Comparison of ENCODE assay signal across 24 mouse cellular contexts in the genomic region with DNA sequence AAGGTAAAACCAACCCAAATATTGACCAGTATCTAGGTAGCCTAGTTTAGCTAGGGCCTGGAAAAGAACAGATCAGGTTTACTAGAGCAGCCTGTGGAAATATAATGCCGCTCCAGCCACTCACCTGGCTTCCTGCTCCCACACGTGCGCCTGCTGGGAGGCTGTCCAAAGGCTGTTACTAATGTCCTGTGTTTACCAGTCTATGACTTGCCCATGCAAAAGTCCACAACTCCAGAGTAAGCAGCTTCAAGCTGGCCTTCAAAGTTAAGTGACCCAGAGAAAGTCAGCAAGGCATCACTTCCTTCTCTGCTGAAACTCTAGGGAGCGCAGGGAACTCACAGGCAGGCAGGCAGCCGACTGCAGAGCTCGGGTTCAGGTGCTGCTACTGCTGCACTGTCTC. TPM values are rescaled to one million over a fixed set of nuclear protein-coding genes. Genes with fewer than 3 reads are reported as not detected.
DNase-seq lines count a peak whose midpoint lies in the region; ATAC-seq and TF ChIP-seq lines count a peak whose summit lies in the region.
"Had no signal": no experiment of that assay in that cellular context is flagged by ENCODE, and none has a peak within 500 bp of the region (broad histone marks: within the 10 kb centered on the region; RNA-seq: fewer than 3 reads in every experiment).

No protein-coding gene starts in this region.

- no peak for TF ChIP-seq EP300 in lung, postnatal 0 days (IDR thresholded peaks at IDR 0.05)
- TF ChIP-seq EP300 in heart, adult 2 months (IDR thresholded peaks at IDR 0.05; ENCODE audit: insufficient read depth, low read depth, low read length), result no peak

- no peak overlapping the region for H3K4me3 ChIP-seq in lung, postnatal 0 days (ENCODE audit: low read depth, low read length)
- no peak overlapping the region for H3K4me3 ChIP-seq in kidney, embryonic 14.5 days (ENCODE audit: low read length)
- no peak overlapping the region for H3K4me3 ChIP-seq in hindbrain, embryonic 16.5 days (ENCODE audit: low read length)
- H3K4me3 ChIP-seq in heart, adult 2 months, result no peak overlapping the region
- H3K4me3 ChIP-seq: embryonic facial prominence, embryonic 15.5 days; forebrain, embryonic 10.5 days; heart, embryonic 10.5 days; liver, embryonic 13.5 days; midbrain, embryonic 13.5 days; myocyte; neural tube, embryonic 15.5 days had no signal

- 71% methylated on average over 6 of the region's 6 CpGs for WGBS in lung, postnatal 0 days
- WGBS in kidney, embryonic 14.5 days, result 77% methylated on average over 6 of the region's 6 CpGs
- 84% methylated on average over 6 of the region's 6 CpGs for WGBS in hindbrain, embryonic 16.5 days
- WGBS in heart, adult 2 months, result 76% methylated on average over 6 of the region's 6 CpGs

- intact Hi-C loops in heart, adult 2 months (cut with DNase I), result no loop called here

- no peak overlapping the region for H3K27ac ChIP-seq in lung, postnatal 0 days (ENCODE audit: low read length)
- H3K27ac ChIP-seq in kidney, embryonic 14.5 days (ENCODE audit: low read depth, low read length), result no peak overlapping the region
- no peak overlapping the region for H3K27ac ChIP-seq in hindbrain, embryonic 16.5 days (ENCODE audit: low read depth, low read length)
- H3K27ac ChIP-seq in heart, adult 2 months, result no peak overlapping the region
- H3K27ac ChIP-seq: embryonic facial prominence, embryonic 15.5 days; forebrain, embryonic 10.5 days; heart, embryonic 10.5 days; hindbrain, embryonic 14.5 days; liver, embryonic 13.5 days; midbrain, embryonic 13.5 days; neural tube, embryonic 15.5 days had no signal

- H3K4me1 ChIP-seq in lung, postnatal 0 days (ENCODE audit: insufficient read depth, low read depth, low read length), result peaks cover 7% of the 10 kb centered on the region; the same call in 1 of the 2 replicates
- peaks cover under 1% of the 10 kb centered on the region for H3K4me1 ChIP-seq in kidney, embryonic 14.5 days (ENCODE audit: control insufficient read depth, insufficient read depth, low read length)
- no peaks in the 10 kb centered on the region; the same call in 1 of the 2 replicates for H3K4me1 ChIP-seq in hindbrain, embryonic 16.5 days (ENCODE audit: control insufficient read depth, insufficient read depth, low read depth, low read length)
- H3K4me1 ChIP-seq in heart, adult 2 months (ENCODE audit: control insufficient read depth, insufficient read depth, low read length), result peaks cover 2% of the 10 kb centered on the region

- peaks cover 14% of the 10 kb centered on the region for H3K36me3 ChIP-seq in lung, postnatal 0 days (ENCODE audit: insufficient read depth, low read length)
- H3K36me3 ChIP-seq in kidney, embryonic 14.5 days (ENCODE audit: control insufficient read depth, insufficient read depth, low read length), result peaks cover 17% of the 10 kb centered on the region
- peaks cover 14% of the 10 kb centered on the region for H3K36me3 ChIP-seq in hindbrain, embryonic 16.5 days (ENCODE audit: control insufficient read depth, insufficient read depth, low read length)
- H3K36me3 ChIP-seq in heart, adult 2 months (ENCODE audit: control insufficient read depth, insufficient read depth, low read length), result no peaks in the 10 kb centered on the region

- H3K9ac ChIP-seq in lung, postnatal 0 days (replicated peaks; ENCODE audit: low read depth), result no peak overlapping the region
- peak overlapping the region; percentile 18; the same call in 1 of the 2 replicates for H3K9ac ChIP-seq in kidney, embryonic 14.5 days (ENCODE audit: low read depth, low read length)
- H3K9ac ChIP-seq in hindbrain, embryonic 16.5 days (ENCODE audit: low read depth, low read length), result no peak overlapping the region
- no peak overlapping the region for H3K9ac ChIP-seq in heart, adult 2 months (ENCODE audit: low read depth, low read length)
- H3K9ac ChIP-seq: embryonic facial prominence, embryonic 15.5 days; hindbrain, embryonic 14.5 days; liver, embryonic 13.5 days; midbrain, embryonic 13.5 days; neural tube, embryonic 15.5 days had no signal

- TF ChIP-seq CTCF in lung, postnatal 0 days (IDR thresholded peaks at IDR 0.05), result no peak
- TF ChIP-seq CTCF in heart, adult 2 months (IDR thresholded peaks at IDR 0.05), result no peak

- H3K79me2 ChIP-seq in heart, adult 2 months (replicated peaks; ENCODE audit: control insufficient read depth, insufficient read depth, low read length), result no peaks in the 10 kb centered on the region; the same call in 1 of the 2 replicates

- ATAC-seq in lung, postnatal 0 days, result no peak
- ATAC-seq in kidney, embryonic 14.5 days (ENCODE audit: low FRiP score, low TSS enrichment), result no peak
- ATAC-seq in hindbrain, embryonic 16.5 days, result no peak
- ATAC-seq: activated CD4-positive, CD25-positive, alpha-beta regulatory T cell, adult 4 months; midbrain, embryonic 13.5 days; Patski had no signal

- no peaks in the 10 kb centered on the region for H3K9me3 ChIP-seq in lung, postnatal 0 days (ENCODE audit: low read length)
- H3K9me3 ChIP-seq in kidney, embryonic 14.5 days (ENCODE audit: control insufficient read depth, low read length), result no peaks in the 10 kb centered on the region
- H3K9me3 ChIP-seq in hindbrain, embryonic 16.5 days (ENCODE audit: control insufficient read depth, low read length), result no peaks in the 10 kb centered on the region
- H3K9me3 ChIP-seq: embryonic facial prominence, embryonic 15.5 days; forebrain, embryonic 10.5 days; heart, embryonic 10.5 days; liver, embryonic 13.5 days; midbrain, embryonic 13.5 days; neural tube, embryonic 15.5 days had no signal

- no peak for TF ChIP-seq POLR2A in heart, adult 2 months (IDR thresholded peaks at IDR 0.05; ENCODE audit: insufficient read depth, low read depth, low read length)

- no peaks in the 10 kb centered on the region for H3K27me3 ChIP-seq in lung, postnatal 0 days (replicated peaks; ENCODE audit: insufficient read depth, low read length)
- no peaks in the 10 kb centered on the region for H3K27me3 ChIP-seq in kidney, embryonic 14.5 days (ENCODE audit: control insufficient read depth, insufficient read depth, low read length)
- no peaks in the 10 kb centered on the region for H3K27me3 ChIP-seq in hindbrain, embryonic 16.5 days (replicated peaks; ENCODE audit: control insufficient read depth, insufficient read depth, low read length)
- H3K27me3 ChIP-seq in heart, adult 2 months (ENCODE audit: control insufficient read depth, insufficient read depth, low read length), result no peaks in the 10 kb centered on the region
- H3K27me3 ChIP-seq: embryonic facial prominence, embryonic 15.5 days; liver, embryonic 13.5 days; midbrain, embryonic 13.5 days; neural tube, embryonic 15.5 days; Patski had no signal

- DNase-seq in lung, postnatal 0 days (ENCODE audit: low spot score), result peak; percentile 40
- DNase-seq in lung, postnatal 4 days, result no peak
- peak; percentile 77 for DNase-seq in kidney, adult 18-20 months
- DNase-seq in kidney, postnatal 4 days, result peak; percentile 45 to 69
- no peak for DNase-seq in heart, adult 2 months
- DNase-seq: adrenal gland, postnatal 25 days; cerebellum, adult 8-10 months; gastrocnemius, postnatal 36 days; heart, postnatal 14 days; left cerebral cortex, postnatal 4 days; liver, embryonic 13.5 days; thymus, adult 2 months had no signal

- no peak overlapping the region for H3K4me2 ChIP-seq in lung, postnatal 0 days (replicated peaks; ENCODE audit: low read depth, low read length)
- H3K4me2 ChIP-seq in kidney, embryonic 14.5 days (replicated peaks; ENCODE audit: low read depth, low read length), result no peak overlapping the region
- H3K4me2 ChIP-seq in hindbrain, embryonic 16.5 days (ENCODE audit: low read length), result no peak overlapping the region
- H3K4me2 ChIP-seq: embryonic facial prominence, embryonic 15.5 days; hindbrain, embryonic 14.5 days; liver, embryonic 13.5 days; midbrain, embryonic 13.5 days; neural tube, embryonic 15.5 days had no signal

RNA-seq across cellular contexts. Expression of a gene that starts 4.5 kb away (rescaled TPM):
- 34.7 and 44.1 TPM in 2 replicates for polyA plus RNA-seq in lung, postnatal 0 days (2015; fragmentation: Nextera tagmentation; extraction: Ambion mirVana)
- polyA plus RNA-seq in kidney, embryonic 14.5 days (2014; fragmentation: Nextera tagmentation; extraction: Ambion mirVana), result 36.7 and 46.8 TPM in 2 replicates
- 48.2 and 52.2 TPM in 2 replicates for polyA plus RNA-seq in hindbrain, embryonic 16.5 days (2015; fragmentation: Nextera tagmentation; extraction: Ambion mirVana)
- 10 to 100 TPM; 13.5 to 14.9 TPM for total RNA-seq in heart, adult 2 months (2021)
- polyA plus RNA-seq in heart, adult 2 months (2012; rRNA removed), result 28.9 and 34.5 TPM in 2 replicates

RNA-seq across cellular contexts. Expression of a gene that starts 4.5 kb away (rescaled TPM):
- 35.7 and 40.8 TPM in 2 replicates for polyA plus RNA-seq in lung, postnatal 0 days (2015; fragmentation: Nextera tagmentation; extraction: Ambion mirVana)
- 64.0 and 79.7 TPM in 2 replicates for polyA plus RNA-seq in kidney, embryonic 14.5 days (2014; fragmentation: Nextera tagmentation; extraction: Ambion mirVana)
- polyA plus RNA-seq in hindbrain, embryonic 16.5 days (2015; fragmentation: Nextera tagmentation; extraction: Ambion mirVana), result 202 and 206 TPM in 2 replicates
- 10 to 100 TPM; 10.8 to 13.5 TPM for total RNA-seq in heart, adult 2 months (2021)
- 9.7 and 9.8 TPM in 2 replicates for polyA plus RNA-seq in heart, adult 2 months (2012; rRNA removed)

RNA-seq across cellular contexts. Expression of a gene that starts 6.7 kb away (rescaled TPM):
- 67.6 and 73.1 TPM in 2 replicates for polyA plus RNA-seq in lung, postnatal 0 days (2015; fragmentation: Nextera tagmentation; extraction: Ambion mirVana)
- 9.6 and 18.0 TPM in 2 replicates for polyA plus RNA-seq in kidney, embryonic 14.5 days (2014; fragmentation: Nextera tagmentation; extraction: Ambion mirVana)
- 2.5 and 3.1 TPM in 2 replicates for polyA plus RNA-seq in hindbrain, embryonic 16.5 days (2015; fragmentation: Nextera tagmentation; extraction: Ambion mirVana)
- 1 to 10 TPM; 3.8 to 4.3 TPM for total RNA-seq in heart, adult 2 months (2021)
- 5.8 and 8.9 TPM in 2 replicates for polyA plus RNA-seq in heart, adult 2 months (2012; rRNA removed)
- polyA plus RNA-seq: activated CD4-positive, CD25-positive, alpha-beta regulatory T cell, adult 4 months had no signal

RNA-seq across cellular contexts. Expression of a gene that starts 40.2 kb away (rescaled TPM):
- 0.12 and 0.17 TPM in 2 replicates for polyA plus RNA-seq in lung, postnatal 0 days (2015; fragmentation: Nextera tagmentation; extraction: Ambion mirVana)
- 1.4 and 1.6 TPM in 2 replicates for polyA plus RNA-seq in kidney, embryonic 14.5 days (2014; fragmentation: Nextera tagmentation; extraction: Ambion mirVana)
- polyA plus RNA-seq in hindbrain, embryonic 16.5 days (2015; fragmentation: Nextera tagmentation; extraction: Ambion mirVana), result 0.64 and 1.00 TPM in 2 replicates
- total RNA-seq in heart, adult 2 months (2021), result not detected
- 0.04 TPM in 1 of 2 replicates, not detected in the other for polyA plus RNA-seq in heart, adult 2 months (2012; rRNA removed)
- total RNA-seq: adrenal gland, postnatal 25 days; gastrocnemius, postnatal 36 days; heart, postnatal 14 days; layer of hippocampus, adult 18-20 months had no signal
- polyA plus RNA-seq: activated CD4-positive, CD25-positive, alpha-beta regulatory T cell, adult 4 months; liver, embryonic 13.5 days; myocyte; Patski had no signal

RNA-seq across cellular contexts. Expression of a gene that starts 53.1 kb away (rescaled TPM):
- polyA plus RNA-seq in lung, postnatal 0 days (2015; fragmentation: Nextera tagmentation; extraction: Ambion mirVana), result 1.0 and 1.3 TPM in 2 replicates
- 40.2 and 58.1 TPM in 2 replicates for polyA plus RNA-seq in kidney, embryonic 14.5 days (2014; fragmentation: Nextera tagmentation; extraction: Ambion mirVana)
- 3.5 and 6.1 TPM in 2 replicates for polyA plus RNA-seq in hindbrain, embryonic 16.5 days (2015; fragmentation: Nextera tagmentation; extraction: Ambion mirVana)
- not detected for total RNA-seq in heart, adult 2 months (2021)
- polyA plus RNA-seq in heart, adult 2 months (2012; rRNA removed), result not detected in 2 replicates
- total RNA-seq: adrenal gland, postnatal 25 days; gastrocnemius, postnatal 36 days; heart, postnatal 14 days; layer of hippocampus, adult 18-20 months had no signal
- polyA plus RNA-seq: activated CD4-positive, CD25-positive, alpha-beta regulatory T cell, adult 4 months; Patski had no signal

Comparison
In these comparisons a context has a peak if more than half of its experiments do, and no peak if none do; other contexts are left out.
1. DNase-seq: peak in lung, postnatal 0 days (single experiment), kidney, adult 18-20 months (single experiment) and kidney, postnatal 4 days (2 of 2); none in lung, postnatal 4 days (0 of 2) and heart, adult 2 months (0 of 2).